Mouse (Mus musculus): Measurements from ENCODE around the gene Piezo1.
A peak's percentile ranks its signal among the peaks of the same experiment; 100 is the strongest.

The Piezo1 gene

DNA sequence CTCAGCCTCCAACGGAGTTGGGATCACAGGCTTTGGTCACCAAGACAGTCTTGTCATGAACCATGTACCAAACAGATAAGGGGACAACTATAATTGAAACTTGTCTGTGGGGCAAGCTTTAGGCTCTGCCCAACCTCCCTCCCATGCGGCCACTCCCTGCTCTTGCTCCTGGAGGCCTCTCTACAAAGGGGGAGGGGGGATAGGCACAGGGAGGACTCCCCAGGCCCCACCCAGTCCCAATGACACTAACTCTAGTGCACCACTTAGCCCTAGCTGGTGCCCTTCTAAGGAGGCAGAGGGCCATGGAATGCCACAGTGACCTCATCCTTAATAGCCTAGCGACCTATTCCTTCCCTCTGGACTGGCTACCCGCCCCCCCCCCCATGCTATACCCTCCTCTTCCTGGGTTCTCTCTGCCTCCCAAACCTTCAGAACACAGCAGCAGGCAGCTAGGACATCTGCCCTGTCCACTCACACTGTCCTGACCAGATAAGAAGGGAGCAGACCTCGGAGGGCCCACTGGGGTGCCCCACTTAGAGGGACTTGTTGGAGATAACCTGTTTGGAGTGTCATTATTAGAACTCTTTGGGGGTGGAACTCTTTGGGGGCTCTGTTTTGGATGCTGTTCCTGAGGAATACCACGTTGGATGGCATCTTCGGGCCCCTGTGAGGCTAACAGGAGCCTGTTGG lies 4.9 kb downstream of the Piezo1 start:
- DNase-seq (ENCODE audit: inconsistent ontology term) = no peak

- no peak for DNase-seq (ENCODE audit: inconsistent ontology term)
Measured at GRCm38 (mm10) chr8:122544138-122544537, 7.0 kb downstream of the Piezo1 start.

- DNase-seq (ENCODE audit: inconsistent ontology term) = no peak
Measured at GRCm38 (mm10) chr8:122538310-122539076, 12.6 kb downstream of the Piezo1 start.

DNA sequence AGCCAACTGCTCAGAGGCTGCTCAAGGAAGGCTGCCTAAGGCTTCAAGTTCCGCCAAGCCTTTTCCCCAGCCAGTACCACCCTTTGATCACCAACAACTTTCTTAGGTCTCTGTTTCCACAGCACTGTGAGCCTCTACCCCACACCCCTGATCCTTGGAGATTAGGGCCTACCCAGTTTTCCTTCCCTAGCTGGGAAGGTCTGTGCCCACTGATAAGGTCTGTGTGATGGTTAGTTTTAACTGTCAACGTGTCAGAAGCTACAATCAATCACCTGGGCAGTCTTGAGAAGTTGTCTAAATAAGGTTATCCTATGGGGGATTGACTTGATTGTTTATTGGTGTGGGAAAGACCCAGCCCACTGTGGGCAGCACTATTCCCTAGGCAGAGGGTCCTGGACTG lies 13.3 kb downstream of the Piezo1 start:
- DNase-seq (ENCODE audit: inconsistent ontology term) = no peak

DNA sequence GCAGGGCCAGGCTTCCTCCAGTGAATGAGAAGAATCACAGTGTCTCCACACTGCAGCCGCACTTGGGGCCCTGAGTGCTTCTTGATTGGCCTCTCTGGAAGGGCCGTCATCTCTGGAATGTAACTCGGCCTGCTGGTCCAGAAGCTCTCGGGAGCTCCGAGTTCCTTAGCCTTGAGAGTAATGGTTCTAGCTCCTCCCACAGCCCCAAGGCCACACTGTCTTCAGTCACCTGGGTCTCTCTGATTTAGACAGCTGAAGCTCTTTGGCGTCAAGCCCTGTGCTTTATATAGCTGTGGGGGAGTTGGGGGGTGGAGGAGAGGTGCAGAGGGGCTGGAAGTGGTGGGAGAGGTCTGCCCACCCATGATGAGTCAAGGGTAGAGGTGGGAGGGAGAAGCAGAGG lies 14.1 kb downstream of the Piezo1 start:
- no peak for DNase-seq (ENCODE audit: inconsistent ontology term)

DNA sequence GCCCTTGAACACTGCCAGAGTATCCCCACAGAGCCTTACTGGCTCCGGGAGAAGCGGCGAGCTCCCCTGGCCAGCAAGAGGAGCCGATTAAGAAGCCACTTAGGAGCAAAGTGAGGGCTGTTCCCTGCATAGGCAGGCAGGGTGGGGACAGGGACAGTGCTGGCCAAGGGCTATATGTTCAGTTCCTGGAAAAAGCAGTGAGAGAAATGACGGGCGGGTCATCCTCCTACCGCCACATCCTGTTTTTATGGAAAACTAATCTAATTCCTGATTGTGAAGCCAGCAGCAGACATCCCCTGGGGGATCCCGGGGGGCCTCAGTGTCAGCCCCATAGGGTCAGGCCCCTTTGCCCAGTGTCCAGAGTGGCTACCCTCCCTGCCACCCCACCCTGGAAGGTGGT lies 19.8 kb downstream of the Piezo1 start:
- no peak for DNase-seq (ENCODE audit: inconsistent ontology term)

- no peak for DNase-seq (ENCODE audit: inconsistent ontology term)
Measured at GRCm38 (mm10) chr8:122529159-122529558, 22.0 kb downstream of the Piezo1 start.

- DNase-seq (ENCODE audit: inconsistent ontology term) = no peak
Measured at GRCm38 (mm10) chr8:122527937-122528336, 23.2 kb downstream of the Piezo1 start.

- no peak for DNase-seq (ENCODE audit: inconsistent ontology term)
Measured at GRCm38 (mm10) chr8:122526526-122527170, 24.5 kb downstream of the Piezo1 start.

DNA sequence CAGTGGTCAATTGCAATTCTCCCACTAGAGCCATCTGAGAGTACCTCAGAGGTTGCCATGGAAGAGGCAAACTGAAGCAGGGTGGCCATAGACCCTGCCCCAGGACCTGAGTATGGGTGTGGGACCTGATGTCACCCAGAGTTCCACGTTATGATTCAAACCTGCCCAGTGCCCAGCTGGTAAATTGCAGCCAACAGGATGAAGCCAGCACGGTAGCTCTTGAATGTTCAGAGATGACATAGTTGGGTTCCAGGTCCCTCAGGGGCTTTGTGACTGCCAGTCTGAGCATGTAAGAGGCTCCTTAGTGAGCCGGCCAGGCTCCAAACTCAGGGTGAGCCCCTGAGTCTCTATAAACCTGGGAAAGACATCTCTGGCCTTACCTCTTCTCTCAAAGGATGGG lies 25.0 kb downstream of the Piezo1 start:
- peak; percentile 74 for DNase-seq (ENCODE audit: inconsistent ontology term)

DNA sequence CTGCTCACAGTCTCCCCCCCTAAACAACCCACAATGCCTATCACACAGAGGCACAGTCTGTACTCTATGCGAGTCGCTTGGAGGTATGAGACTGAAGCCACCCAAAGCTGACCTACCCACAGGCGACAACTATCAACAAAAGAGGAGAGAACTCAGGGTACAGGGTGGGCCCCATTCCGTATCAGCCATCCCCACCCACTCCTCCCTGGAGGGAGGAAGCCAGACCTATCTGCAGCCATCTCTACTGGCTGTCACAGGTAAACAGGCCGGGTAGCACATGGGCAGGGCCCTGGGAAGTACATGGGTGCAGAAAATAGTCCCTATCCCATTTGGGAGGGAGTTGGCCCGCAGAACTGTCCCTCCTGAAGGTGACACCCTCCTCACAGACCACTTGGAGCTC lies 26.1 kb downstream of the Piezo1 start:
- DNase-seq (ENCODE audit: inconsistent ontology term) = no peak

DNA sequence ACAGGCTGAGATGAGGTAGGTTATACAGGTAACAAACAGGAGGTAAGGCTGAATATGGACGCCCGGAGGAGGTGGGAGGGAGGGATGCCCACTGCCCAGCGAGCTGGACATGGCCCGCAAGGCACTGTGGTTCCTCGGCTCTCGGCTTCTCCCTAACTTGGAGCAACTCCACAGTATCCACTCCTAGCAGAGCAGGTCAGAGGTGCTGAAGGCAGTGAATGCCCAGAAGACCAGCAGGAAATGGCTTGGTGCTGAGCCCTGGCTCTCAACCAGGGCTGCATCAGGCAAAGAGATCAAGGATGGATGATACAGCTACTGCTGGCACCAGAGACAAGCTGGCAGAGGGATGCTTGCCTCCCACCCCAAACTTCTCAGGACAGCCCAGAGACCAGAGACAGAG lies 26.6 kb downstream of the Piezo1 start:
- no peak for DNase-seq (ENCODE audit: inconsistent ontology term)

DNA sequence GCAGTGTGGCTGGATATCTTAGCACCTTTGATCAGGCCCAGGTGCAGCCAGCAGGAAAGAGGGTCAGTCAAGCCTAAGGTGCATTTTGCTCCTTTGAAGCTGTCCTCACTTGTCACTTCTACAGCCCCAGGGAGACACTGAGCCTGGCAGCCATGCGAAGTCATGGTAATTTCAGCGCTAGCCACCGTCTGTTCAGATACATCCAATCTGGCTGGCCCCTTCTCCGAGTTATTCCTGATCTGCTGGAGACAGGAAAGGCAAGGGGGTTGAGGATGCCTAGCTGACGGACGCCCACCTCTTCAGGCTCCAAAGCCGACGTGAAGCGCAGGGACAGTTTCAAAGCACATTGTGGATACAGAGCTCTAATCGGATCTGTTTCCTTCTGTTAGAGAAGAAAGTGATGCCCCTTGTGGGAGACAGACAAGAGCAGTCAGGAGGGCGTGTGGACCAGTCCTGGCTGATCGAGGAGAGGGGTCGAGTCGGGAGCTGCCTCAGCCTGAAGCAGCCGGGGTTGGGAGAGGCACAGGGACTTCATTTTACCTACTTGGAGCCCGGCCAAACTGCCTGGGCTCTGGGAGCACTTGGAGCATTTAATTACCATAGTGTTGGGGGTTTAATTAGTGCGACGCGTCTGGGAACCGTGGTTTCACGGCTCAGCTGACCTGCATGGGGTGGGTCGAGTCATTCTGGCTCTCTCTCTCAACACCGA lies 27.3 kb downstream of the Piezo1 start:
- DNase-seq (ENCODE audit: inconsistent ontology term) = peak; percentile 61

DNA sequence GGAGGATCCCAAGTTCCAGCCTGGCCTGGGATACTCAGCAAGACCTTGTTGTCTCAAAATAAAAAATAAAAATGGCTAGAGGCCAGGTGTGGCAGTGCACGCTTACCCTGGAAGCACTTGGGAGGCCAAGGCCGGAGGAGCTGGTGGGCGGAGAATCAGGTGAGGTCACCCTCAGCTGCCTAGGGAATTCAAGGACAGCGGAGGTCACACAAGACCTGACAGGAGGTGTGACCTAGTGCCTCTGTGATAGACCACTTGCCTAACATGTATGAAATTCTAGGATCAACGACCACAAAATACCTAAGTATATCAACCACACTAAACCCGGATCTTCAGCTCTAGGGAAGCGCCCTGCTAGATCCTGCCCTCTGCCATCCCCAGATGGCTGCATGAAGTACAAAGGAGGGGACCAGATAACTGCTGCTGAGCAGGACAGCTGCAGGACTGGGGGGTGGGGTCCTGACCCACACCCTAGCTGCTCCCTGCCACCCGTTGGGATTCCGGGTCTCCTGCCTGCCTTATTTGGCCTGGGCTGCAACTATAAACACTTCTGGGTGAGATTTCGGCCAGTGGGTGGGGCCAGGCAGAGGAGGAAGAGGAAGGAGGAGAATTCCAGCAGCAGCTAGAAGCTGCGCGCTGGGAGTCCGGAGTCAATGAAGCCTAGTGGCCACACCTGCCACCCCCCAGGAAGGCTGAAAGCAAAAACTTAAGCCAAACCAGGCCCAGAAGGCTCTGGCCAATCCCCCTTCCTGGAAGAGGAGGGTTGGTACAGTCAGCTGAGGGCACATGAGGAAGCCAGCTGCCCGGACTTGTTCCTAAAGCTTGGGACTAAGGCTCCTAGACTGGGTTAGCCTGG lies 28.1 kb downstream of the Piezo1 start:
- peak; percentile 40 for DNase-seq (ENCODE audit: inconsistent ontology term)

GRCm38 (mm10) chr8:122520611-122521010 lies 30.5 kb downstream of the Piezo1 start:
- no peak for DNase-seq (ENCODE audit: inconsistent ontology term)

GRCm38 (mm10) chr8:122517541-122518190 lies 33.5 kb downstream of the Piezo1 start:
- DNase-seq (ENCODE audit: inconsistent ontology term) = peak; percentile 30

DNA sequence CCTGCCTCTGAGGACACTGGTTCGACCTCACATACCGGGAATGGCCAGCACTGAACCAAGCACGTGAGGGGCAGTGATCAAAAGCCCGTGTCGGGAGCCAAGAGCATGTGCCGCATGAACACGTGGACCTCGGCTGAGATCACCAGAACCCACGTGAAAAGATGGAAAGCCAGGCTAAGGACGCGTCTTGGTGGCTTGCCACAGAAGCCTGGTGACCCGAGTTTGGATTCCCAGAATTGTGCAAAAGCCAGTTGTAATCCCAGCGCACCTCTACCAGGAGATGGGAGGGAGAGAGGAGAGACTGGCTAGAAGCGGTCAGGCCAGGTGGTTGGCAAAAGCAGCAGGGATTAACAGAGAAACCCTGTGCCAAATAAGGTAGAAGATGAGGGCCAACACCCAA lies 35.4 kb downstream of the Piezo1 start:
- DNase-seq (ENCODE audit: inconsistent ontology term) = no peak

DNA sequence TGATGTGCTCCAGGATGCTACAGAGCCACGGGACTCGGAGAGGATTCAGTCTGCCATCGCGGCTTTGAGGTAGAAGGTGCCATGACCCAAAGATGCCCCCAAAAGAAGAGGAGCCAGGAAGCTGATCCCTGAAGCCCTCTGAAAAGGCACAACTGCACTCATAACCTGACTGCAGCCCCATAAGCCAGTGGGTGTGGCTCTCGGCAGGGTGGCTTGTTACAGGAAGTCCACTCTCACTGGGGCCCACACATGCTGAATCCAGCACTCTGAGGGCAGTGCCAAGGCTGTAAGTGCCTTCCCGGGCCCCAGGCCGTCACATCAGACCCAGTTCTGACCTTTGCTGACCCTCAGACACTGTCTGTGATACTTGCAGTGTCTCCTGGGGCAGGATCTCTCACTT lies 38.7 kb downstream of the Piezo1 start:
- no peak for DNase-seq (ENCODE audit: inconsistent ontology term)

GRCm38 (mm10) chr8:122511552-122511951 lies 39.6 kb downstream of the Piezo1 start:
- no peak for DNase-seq (ENCODE audit: inconsistent ontology term)

DNA sequence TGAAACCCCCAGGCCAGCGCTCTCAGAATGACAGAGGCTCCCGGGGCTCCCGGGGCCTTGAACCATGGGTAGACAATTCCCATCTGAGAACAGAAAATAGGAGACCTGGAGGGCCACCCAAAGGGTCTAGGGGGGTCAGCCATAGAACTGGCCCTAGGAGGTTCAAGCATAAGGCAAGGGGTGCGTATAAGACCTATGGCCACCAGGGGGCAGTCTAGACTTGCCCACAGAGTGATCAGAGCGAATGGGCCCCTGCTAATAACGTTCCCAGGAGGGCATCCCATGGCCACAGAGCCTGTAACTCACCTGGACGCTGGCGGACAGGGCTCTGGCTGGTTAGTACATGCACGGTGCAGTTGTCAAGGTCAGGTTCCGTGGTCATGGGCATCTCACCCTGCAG lies 50.3 kb downstream of the Piezo1 start:
- DNase-seq (ENCODE audit: inconsistent ontology term) = peak; percentile 57

- DNase-seq (ENCODE audit: inconsistent ontology term) = no peak
Measured at GRCm38 (mm10) chr8:122497912-122498311, 53.2 kb downstream of the Piezo1 start.
